Mouse (Mus musculus): Measurements from ENCODE around the gene H2al1b. TPM values are rescaled to one million over a fixed set of nuclear protein-coding genes. Genes with fewer than 3 reads are reported as not detected.
A peak's percentile ranks its signal among the peaks of the same experiment; 100 is the strongest.
"Not testable (repeated sequence)": the region's sequence is repeated elsewhere in the genome, so short reads cannot be mapped to it uniquely, and the experiment has no call there.

The H2al1b gene
- total and polyA plus RNA-seq, 2 experiments from 2014 or later: not detected

GRCm38 (mm10) chrX:11273190-11273589 lies 29.0 kb upstream of the H2al1b start:
- ATAC-seq (no peak), DNase-seq (ENCODE audit: low spot score) (no peak)
- no peaks in the 10 kb centered on the region for H3K9me3 ChIP-seq (ENCODE audit: low read length)
- H3K4me2 ChIP-seq (ENCODE audit: low read depth, low read length): no peak overlapping the region
- H3K9ac ChIP-seq (replicated peaks; ENCODE audit: low read length): no peak overlapping the region
- no peak for TF ChIP-seq CTCF (IDR thresholded peaks at IDR 0.05; ENCODE audit: low read depth)
- no peaks in the 10 kb centered on the region for H3K36me3 ChIP-seq (ENCODE audit: insufficient read depth, low read length)
- no peak overlapping the region for H3K4me3 ChIP-seq (ENCODE audit: low read length)
- no peak overlapping the region for H3K27ac ChIP-seq
- WGBS: 81% methylated on average over 3 of the region's 3 CpGs
- H3K27me3 ChIP-seq (ENCODE audit: insufficient read depth, low read length): no peaks in the 10 kb centered on the region
- H3K4me1 ChIP-seq (ENCODE audit: insufficient read depth, low read length): no peaks in the 10 kb centered on the region

- no peaks in the 10 kb centered on the region for H3K4me1 ChIP-seq (ENCODE audit: insufficient read depth, low read length)
- H3K36me3 ChIP-seq (ENCODE audit: insufficient read depth, low read length): no peaks in the 10 kb centered on the region
- H3K9me3 ChIP-seq (ENCODE audit: low read length): no peaks in the 10 kb centered on the region
- ATAC-seq (no peak), DNase-seq (ENCODE audit: low spot score) (no peak)
- TF ChIP-seq CTCF (IDR thresholded peaks at IDR 0.05; ENCODE audit: low read depth): no peak
- H3K4me3 ChIP-seq (ENCODE audit: low read length): no peak overlapping the region
- H3K27me3 ChIP-seq (ENCODE audit: insufficient read depth, low read length): no peaks in the 10 kb centered on the region
- H3K27ac ChIP-seq: no peak overlapping the region
- 58% methylated on average over 6 of the region's 6 CpGs for WGBS
- H3K4me2 ChIP-seq (ENCODE audit: low read depth, low read length): no peak overlapping the region
- no peak overlapping the region for H3K9ac ChIP-seq (replicated peaks; ENCODE audit: low read length)
These were observed 25.1 kb upstream of the H2al1b start for GRCm38 (mm10) chrX:11277083-11277482.

- DNase-seq (ENCODE audit: low spot score): no peak
- Histone ChIP-seq H3K36me3 (ENCODE audit: insufficient read depth, low read length) (no peaks in the 10 kb centered on the region), H3K27me3 (ENCODE audit: insufficient read depth, low read length) (no peaks in the 10 kb centered on the region), H3K9ac (replicated peaks; ENCODE audit: low read length) (no peak overlapping the region), H3K27ac (no peak overlapping the region), H3K9me3 (ENCODE audit: low read length) (no peaks in the 10 kb centered on the region), H3K4me2 (ENCODE audit: low read depth, low read length) (no peak overlapping the region), H3K4me1 (ENCODE audit: insufficient read depth, low read length) (no peaks in the 10 kb centered on the region), H3K4me3 (ENCODE audit: low read length) (no peak overlapping the region)
- 73% methylated on average over 2 of the region's 2 CpGs for WGBS
- no peak for TF ChIP-seq CTCF (IDR thresholded peaks at IDR 0.05; ENCODE audit: low read depth)
- no peak for ATAC-seq
These were observed 21.5 kb upstream of the H2al1b start for GRCm38 (mm10) chrX:11280741-11281140.

GRCm38 (mm10) chrX:11288306-11288882 lies 13.8 kb upstream of the H2al1b start:
- DNase-seq (ENCODE audit: low spot score): peak; percentile 17
- H3K27me3 ChIP-seq (ENCODE audit: insufficient read depth, low read length): no peaks in the 10 kb centered on the region
- WGBS: 74% methylated on average over 14 of the region's 14 CpGs

GRCm38 (mm10) chrX:11289244-11289643 lies 13.0 kb upstream of the H2al1b start:
- ATAC-seq: no peak
- Histone ChIP-seq H3K9me3 (ENCODE audit: low read length) (no peaks in the 10 kb centered on the region), H3K4me3 (ENCODE audit: low read length) (no peak overlapping the region), H3K9ac (replicated peaks; ENCODE audit: low read length) (no peak overlapping the region), H3K4me1 (ENCODE audit: insufficient read depth, low read length) (no peaks in the 10 kb centered on the region), H3K27ac (no peak overlapping the region), H3K4me2 (ENCODE audit: low read depth, low read length) (no peak overlapping the region), H3K36me3 (ENCODE audit: insufficient read depth, low read length) (no peaks in the 10 kb centered on the region), H3K27me3 (ENCODE audit: insufficient read depth, low read length) (no peaks in the 10 kb centered on the region)
- DNase-seq (ENCODE audit: low spot score): no peak
- TF ChIP-seq CTCF (IDR thresholded peaks at IDR 0.05; ENCODE audit: low read depth): no peak
- WGBS: 63% methylated on average over 4 of the region's 4 CpGs

More at GRCm38 (mm10) chrX:11288306-11288882, 13.8 kb upstream of the H2al1b start:
- no peak overlapping the region for H3K9ac ChIP-seq (replicated peaks; ENCODE audit: low read length)
- no peak for ATAC-seq
- no peak for TF ChIP-seq CTCF (IDR thresholded peaks at IDR 0.05; ENCODE audit: low read depth)
- H3K4me2 ChIP-seq (ENCODE audit: low read depth, low read length): no peak overlapping the region
- no peaks in the 10 kb centered on the region for H3K9me3 ChIP-seq (ENCODE audit: low read length)
- H3K27ac ChIP-seq: no peak overlapping the region
- no peaks in the 10 kb centered on the region for H3K36me3 ChIP-seq (ENCODE audit: insufficient read depth, low read length)
- no peak overlapping the region for H3K4me3 ChIP-seq (ENCODE audit: low read length)
- H3K4me1 ChIP-seq (ENCODE audit: insufficient read depth, low read length): no peaks in the 10 kb centered on the region

GRCm38 (mm10) chrX:11298957-11299356 lies 3.3 kb upstream of the H2al1b start, which contains the start of gene H2al1a:
Gene H2al1a (plus strand): TSS chrX:11299257.
- H3K4me3 ChIP-seq (ENCODE audit: low read length); H3K4me1 ChIP-seq (ENCODE audit: insufficient read depth, low read length); ATAC-seq; DNase-seq (ENCODE audit: low spot score); H3K9me3 ChIP-seq (ENCODE audit: low read length); H3K4me2 ChIP-seq (ENCODE audit: low read depth, low read length); H3K9ac ChIP-seq (replicated peaks; ENCODE audit: low read length); H3K27ac ChIP-seq; H3K27me3 ChIP-seq (ENCODE audit: insufficient read depth, low read length); H3K36me3 ChIP-seq (ENCODE audit: insufficient read depth, low read length): not testable (repeated sequence)
- no CpG with 5 or more reads among the region's 3 CpGs for WGBS

- H3K36me3 ChIP-seq (ENCODE audit: insufficient read depth, low read length); ATAC-seq; H3K27me3 ChIP-seq (ENCODE audit: insufficient read depth, low read length); H3K4me1 ChIP-seq (ENCODE audit: insufficient read depth, low read length); DNase-seq (ENCODE audit: low spot score); H3K4me2 ChIP-seq (ENCODE audit: low read depth, low read length); H3K9ac ChIP-seq (replicated peaks; ENCODE audit: low read length); H3K4me3 ChIP-seq (ENCODE audit: low read length); H3K27ac ChIP-seq; H3K9me3 ChIP-seq (ENCODE audit: low read length): not testable (repeated sequence)
- 93% methylated on average over 1 of the region's 6 CpGs for WGBS
These were observed 3.1 kb downstream of the H2al1b start, which contains the start of gene H2al1c for GRCm38 (mm10) chrX:11305355-11305754. Gene H2al1c (plus strand): TSS chrX:11305655.

GRCm38 (mm10) chrX:11308524-11308923 lies 6.3 kb downstream of the H2al1b start, which contains the start of gene H2al1d:
Gene H2al1d (plus strand): TSS chrX:11308824.
- ATAC-seq; H3K4me1 ChIP-seq (ENCODE audit: insufficient read depth, low read length); H3K27ac ChIP-seq; H3K4me2 ChIP-seq (ENCODE audit: low read depth, low read length); H3K9ac ChIP-seq (replicated peaks; ENCODE audit: low read length); DNase-seq (ENCODE audit: low spot score); H3K36me3 ChIP-seq (ENCODE audit: insufficient read depth, low read length); H3K27me3 ChIP-seq (ENCODE audit: insufficient read depth, low read length); H3K9me3 ChIP-seq (ENCODE audit: low read length); H3K4me3 ChIP-seq (ENCODE audit: low read length): not testable (repeated sequence)
- no CpG with 5 or more reads among the region's 6 CpGs for WGBS

GRCm38 (mm10) chrX:11311634-11312033 lies 9.4 kb downstream of the H2al1b start, which contains the start of gene H2al1e:
Gene H2al1e (plus strand): TSS chrX:11311934.
- not testable (repeated sequence) for DNase-seq (ENCODE audit: low spot score); H3K9ac ChIP-seq (replicated peaks; ENCODE audit: low read length); H3K36me3 ChIP-seq (ENCODE audit: insufficient read depth, low read length); H3K27me3 ChIP-seq (ENCODE audit: insufficient read depth, low read length); H3K4me1 ChIP-seq (ENCODE audit: insufficient read depth, low read length); H3K4me2 ChIP-seq (ENCODE audit: low read depth, low read length); H3K4me3 ChIP-seq (ENCODE audit: low read length); H3K27ac ChIP-seq; H3K9me3 ChIP-seq (ENCODE audit: low read length); ATAC-seq
- WGBS: no CpG with 5 or more reads among the region's 3 CpGs

GRCm38 (mm10) chrX:11314858-11315257 lies 12.6 kb downstream of the H2al1b start, which contains the start of gene H2al1f:
Gene H2al1f (plus strand): TSS chrX:11315158.
- H3K9ac ChIP-seq (replicated peaks; ENCODE audit: low read length); H3K4me1 ChIP-seq (ENCODE audit: insufficient read depth, low read length); ATAC-seq; H3K4me3 ChIP-seq (ENCODE audit: low read length); H3K4me2 ChIP-seq (ENCODE audit: low read depth, low read length); H3K27me3 ChIP-seq (ENCODE audit: insufficient read depth, low read length); H3K27ac ChIP-seq; H3K9me3 ChIP-seq (ENCODE audit: low read length); DNase-seq (ENCODE audit: low spot score); H3K36me3 ChIP-seq (ENCODE audit: insufficient read depth, low read length): not testable (repeated sequence)
- WGBS: no CpG with 5 or more reads among the region's 6 CpGs

Data from hindbrain, postnatal 0 days (tissue).